Mouse (Mus musculus) limb, embryonic 14.5 days (tissue): Measurements from ENCODE around the gene Evx2. TPM values are rescaled to one million over a fixed set of nuclear protein-coding genes. Genes with fewer than 3 reads are reported as not detected.

Source experiments
- ATAC-seq: fragments of 200-750 bp; cut with Nextera tagmentation; 2 replicates; pipeline ENCODE4 v1.8.0; 2017; ENCODE audit warnings: low read depth, moderate number of reproducible peaks, moderate TSS enrichment; ENCODE audit not compliant: low FRiP score
- DNase-seq: peaks from one replicate; pipeline ENCODE4 v3.0.0-alpha.2; 2015; ENCODE audit warnings: low spot score
- H3K27ac ChIP-seq: fragments of 300-500 bp; sonication (generic); replicated peaks from 2 replicates; pipeline ENCODE4 v1.5.1; 2014; ENCODE audit warnings: low read depth, mild to moderate bottlenecking, low read length, moderate library complexity, mixed read lengths
- H3K27me3 ChIP-seq: fragments of 300-500 bp; sonication (generic); 2 replicates; pipeline ENCODE4 v1.6.1; 2014; ENCODE audit warnings: low read length, mixed read lengths; ENCODE audit not compliant: control insufficient read depth, insufficient read depth
- H3K36me3 ChIP-seq: fragments of 300-500 bp; sonication (generic); 2 replicates; pipeline ENCODE4 v1.6.1; 2014; ENCODE audit warnings: mild to moderate bottlenecking, low read length, moderate library complexity, mixed read lengths; ENCODE audit not compliant: control insufficient read depth, insufficient read depth
- H3K4me1 ChIP-seq: fragments of 300-500 bp; sonication (generic); 2 replicates; pipeline ENCODE4 v1.6.1; 2014; ENCODE audit warnings: antibody characterized with exemption, low read length, mixed read lengths; ENCODE audit not compliant: control insufficient read depth, insufficient read depth
- H3K4me2 ChIP-seq: fragments of 300-500 bp; sonication (generic); replicated peaks from 2 replicates; pipeline ENCODE4 v1.6.1; 2014; ENCODE audit warnings: low read depth, mild to moderate bottlenecking, low read length, moderate library complexity; ENCODE audit not compliant: severe bottlenecking
- H3K4me3 ChIP-seq: fragments of 300-500 bp; sonication (generic); replicated peaks from 2 replicates; pipeline ENCODE4 v1.5.1; 2014; ENCODE audit warnings: low read length
- H3K9ac ChIP-seq: fragments of 300-500 bp; sonication (generic); 2 replicates; pipeline ENCODE4 v1.6.1; 2014; ENCODE audit warnings: mild to moderate bottlenecking, low read depth, low read length, moderate library complexity; ENCODE audit not compliant: severe bottlenecking
- H3K9me3 ChIP-seq: fragments of 300-500 bp; sonication (generic); 2 replicates; pipeline ENCODE4 v1.6.1; 2016; ENCODE audit warnings: low read length; ENCODE audit not compliant: control insufficient read depth
- POLR2A ChIP-seq: fragments of 200-500 bp; IDR thresholded peaks from 2 replicates; pipeline ENCODE4 v1.8.0; 2012; ENCODE audit warnings: inconsistent platforms, mild to moderate bottlenecking, moderate library complexity, borderline replicate concordance; ENCODE audit not compliant: insufficient read depth, insufficient read length; ENCODE audit errors: extremely low read depth
- WGBS: fragments of 180-500 bp; shearing (Covaris S2); extraction: QIAGEN DNeasy Blood & Tissue Kit; methylation state at CpG from one replicate; pipeline ENCODE4 v1.1.7; 2014; 5-methylcytosine and 5-hydroxymethylcytosine counted together
- polyA plus RNA-seq, 2 experiments: library from polyadenylated mRNA; depleted of rRNA in 1 of 2; stranded (reverse) in 1 of 2; unstranded in 1 of 2; fragments of >200 nt; fragmentation: Nextera tagmentation in 1 of 2; extraction: Ambion mirVana in 1 of 2; gene quantifications; 2 replicates each; pipeline versions ENCODE4 v1.2.1 to v1.2.3; 2012 to 2014

Evx2 gene
- polyA plus RNA-seq, 2 experiments: 2.3 to 8.9 TPM

- peak overlapping the region; percentile 98 for H3K9ac ChIP-seq
- no peak for TF ChIP-seq POLR2A
- 10% methylated on average over 17 of the region's 17 CpGs for WGBS
- no peak for DNase-seq
- H3K9me3 ChIP-seq: no peaks in the 10 kb centered on the region
- no peak for ATAC-seq
- peak overlapping the region; percentile 57 for H3K4me2 ChIP-seq
- peaks cover 46% of the 10 kb centered on the region for H3K27me3 ChIP-seq
- peaks cover 16% of the 10 kb centered on the region; the same call in 1 of the 2 replicates for H3K4me1 ChIP-seq
- H3K36me3 ChIP-seq: peaks cover 7% of the 10 kb centered on the region; the same call in 1 of the 2 replicates
- peak overlapping the region; percentile 96 for H3K27ac ChIP-seq
- peak overlapping the region; percentile 51 for H3K4me3 ChIP-seq
These were observed 5.4 kb downstream of the Evx2 start for GRCm38 (mm10) chr2:74653781-74654535.

- H3K27me3 ChIP-seq: peaks cover 55% of the 10 kb centered on the region
- WGBS: 38% methylated on average over 2 of the region's 2 CpGs
- H3K36me3 ChIP-seq: peaks cover 7% of the 10 kb centered on the region; the same call in 1 of the 2 replicates
- DNase-seq (no peak), ATAC-seq (no peak)
- H3K4me2 ChIP-seq: no peak overlapping the region
- H3K4me3 ChIP-seq: no peak overlapping the region
- H3K9me3 ChIP-seq: no peaks in the 10 kb centered on the region
- H3K27ac ChIP-seq: no peak overlapping the region
- no peak overlapping the region for H3K9ac ChIP-seq
- H3K4me1 ChIP-seq: peaks cover 23% of the 10 kb centered on the region
- TF ChIP-seq POLR2A: no peak
These were observed 6.4 kb downstream of the Evx2 start for GRCm38 (mm10) chr2:74652996-74653340.

DNA sequence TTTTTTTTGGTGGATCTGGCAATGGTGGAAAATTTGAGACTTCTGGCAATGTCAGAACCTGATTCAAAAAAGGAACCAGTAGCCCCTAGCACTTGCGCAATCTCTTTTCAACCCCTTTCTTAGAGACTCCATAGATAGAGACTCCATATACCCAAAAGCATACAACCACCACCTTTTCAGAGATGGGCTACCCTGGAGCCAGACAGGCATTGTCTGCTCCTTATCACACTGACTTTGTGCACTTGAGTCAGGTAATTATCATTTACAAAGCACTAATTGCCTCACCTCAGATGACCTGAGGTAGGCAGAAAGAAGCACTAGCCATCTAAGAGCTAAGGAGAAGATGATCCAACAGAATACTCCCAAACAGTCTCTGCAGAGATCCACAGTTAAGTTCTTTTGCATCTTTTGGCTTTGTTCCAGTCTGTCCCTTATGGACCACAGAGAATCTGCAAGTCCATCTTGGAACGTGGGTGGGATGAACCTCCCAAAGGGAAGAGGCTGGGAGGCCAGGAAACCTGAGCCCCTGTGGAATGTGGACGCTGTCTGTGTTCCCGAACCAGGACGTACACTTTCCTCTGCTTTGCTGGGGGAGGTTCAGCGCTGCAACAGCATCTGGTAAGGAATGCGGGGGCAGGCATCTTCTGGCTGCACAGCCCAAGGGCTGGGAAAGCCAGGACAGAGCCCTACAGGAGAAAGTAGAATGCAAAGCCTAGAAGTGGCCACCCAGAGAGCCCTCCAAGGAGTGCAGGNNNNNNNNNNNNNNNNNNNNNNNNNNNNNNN is 12.1 kb downstream of the Evx2 start:
- H3K27me3 ChIP-seq: peaks cover 48% of the 10 kb centered on the region
- H3K4me3 ChIP-seq: no peak overlapping the region
- ATAC-seq (no peak), DNase-seq (no peak)
- TF ChIP-seq POLR2A: no peak
- WGBS: 17% methylated on average over 7 of the region's 7 CpGs
- peaks cover 28% of the 10 kb centered on the region for H3K4me1 ChIP-seq
- H3K27ac ChIP-seq: no peak overlapping the region
- H3K9ac ChIP-seq: no peak overlapping the region
- no peak overlapping the region for H3K4me2 ChIP-seq
- no peaks in the 10 kb centered on the region for H3K36me3 ChIP-seq
- H3K9me3 ChIP-seq: no peaks in the 10 kb centered on the region

DNA sequence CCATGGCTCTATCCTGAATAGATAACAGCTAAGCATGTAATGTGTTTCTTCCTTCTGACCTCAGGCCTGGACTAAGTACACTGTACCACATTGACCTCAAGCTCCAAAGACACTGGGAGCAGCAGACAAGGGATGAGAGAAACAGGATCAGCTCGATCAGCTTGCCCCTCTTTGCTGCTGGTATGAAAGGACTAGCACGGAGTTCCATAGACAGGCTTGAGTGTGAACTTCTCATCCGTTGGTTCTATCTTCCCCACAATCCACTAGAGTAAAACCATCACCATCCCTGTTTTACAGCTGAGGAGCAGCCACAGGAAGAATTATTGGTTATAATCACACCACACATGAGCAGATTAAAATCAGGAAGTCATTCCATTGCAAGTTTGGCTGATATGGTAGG is 13.7 kb downstream of the Evx2 start:
- no peak overlapping the region for H3K4me2 ChIP-seq
- no peak overlapping the region for H3K4me3 ChIP-seq
- peaks cover 25% of the 10 kb centered on the region for H3K4me1 ChIP-seq
- H3K36me3 ChIP-seq: no peaks in the 10 kb centered on the region
- no peak for DNase-seq
- peaks cover 37% of the 10 kb centered on the region for H3K27me3 ChIP-seq
- H3K27ac ChIP-seq: no peak overlapping the region
- no peak for TF ChIP-seq POLR2A
- H3K9me3 ChIP-seq: no peaks in the 10 kb centered on the region
- WGBS: 90% methylated on average over 3 of the region's 3 CpGs
- no peak for ATAC-seq
- H3K9ac ChIP-seq: no peak overlapping the region

DNA sequence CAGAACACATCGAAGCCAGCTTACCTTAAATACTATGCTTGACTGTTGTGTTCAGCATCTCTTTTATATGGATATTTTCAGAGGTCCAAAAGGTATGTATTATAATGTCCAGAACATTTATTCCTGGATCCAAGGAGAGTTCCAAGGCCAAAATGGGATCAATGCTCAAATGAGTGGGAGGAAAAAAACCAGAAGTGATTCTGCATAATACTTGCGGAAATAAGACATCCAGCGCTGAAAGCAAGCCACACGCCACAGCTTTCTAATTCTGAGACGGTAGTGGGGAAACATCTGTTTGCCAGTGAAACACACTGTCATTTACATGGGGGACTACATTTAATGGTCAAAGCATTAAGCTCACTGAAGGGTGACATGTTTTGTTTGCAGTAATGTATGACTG is 16.9 kb downstream of the Evx2 start:
- 53% methylated on average over 5 of the region's 5 CpGs for WGBS
- Histone ChIP-seq H3K4me1 (peaks cover 2% of the 10 kb centered on the region; the same call in 1 of the 2 replicates), H3K4me3 (no peak overlapping the region), H3K27ac (no peak overlapping the region), H3K4me2 (no peak overlapping the region), H3K27me3 (peaks cover 9% of the 10 kb centered on the region; the same call in 1 of the 2 replicates), H3K9ac (no peak overlapping the region), H3K36me3 (no peaks in the 10 kb centered on the region), H3K9me3 (peaks cover 4% of the 10 kb centered on the region; the same call in 1 of the 2 replicates)
- TF ChIP-seq POLR2A: no peak
- ATAC-seq: no peak
- DNase-seq: no peak
